Mouse (Mus musculus) MEL (cell line): ENCODE data around the gene Hexim2. TPM values are rescaled to one million over a fixed set of nuclear protein-coding genes. Genes with fewer than 3 reads are reported as not detected.
A peak's percentile ranks its signal among the peaks of the same experiment; 100 is the strongest.

Experiments
- DNase-seq: peaks from one replicate; pipeline ENCODE4 v3.0.0; 2011; ENCODE audit warnings: low read depth, low spot score
- H3K27ac ChIP-seq: 2 replicates; pipeline ENCODE4 v1.5.1; 2012; ENCODE audit warnings: low read depth, mild to moderate bottlenecking, control low read depth, low read length, moderate library complexity; ENCODE audit not compliant: control insufficient read depth
- H3K27me3 ChIP-seq, 2 experiments: fragments of 150-350 bp in 1 of 2; sonication (generic) in 1 of 2; 2 replicates each; pipeline ENCODE4 v1.6.1; 2012; ENCODE audit warnings: low read length in 2 of 2, mild to moderate bottlenecking in 2 of 2, improper control_type of control experiment in 1 of 2, moderate library complexity in 1 of 2; ENCODE audit not compliant: insufficient read depth in 2 of 2, control insufficient read depth in 1 of 2
- H3K36me3 ChIP-seq, 2 experiments: 2 replicates each; pipeline ENCODE4 v1.6.1; 2012 to 2014; ENCODE audit warnings: low read length in 2 of 2, improper control_type of control experiment in 1 of 2, inconsistent platforms in 1 of 2, mild to moderate bottlenecking in 1 of 2; ENCODE audit not compliant: insufficient read depth in 2 of 2, control insufficient read depth in 1 of 2
- H3K4me1 ChIP-seq, 2 experiments: fragments of 150-350 bp in 1 of 2; sonication (generic) in 1 of 2; 2 replicates each; pipeline ENCODE4 v1.6.1; 2012; ENCODE audit warnings: low read length in 2 of 2, improper control_type of control experiment in 1 of 2, mild to moderate bottlenecking in 1 of 2; ENCODE audit not compliant: insufficient read depth in 2 of 2, control insufficient read depth in 1 of 2
- H3K4me3 ChIP-seq, 2 experiments: fragments of 150-350 bp in 1 of 2; sonication (generic) in 1 of 2; 2 replicates each; pipeline ENCODE4 v1.5.1; 2012; ENCODE audit warnings: low read depth in 2 of 2, low read length in 2 of 2, mild to moderate bottlenecking in 2 of 2, moderate library complexity in 2 of 2, control low read depth in 1 of 2, improper control_type of control experiment in 1 of 2; ENCODE audit not compliant: control insufficient read depth in 1 of 2, insufficient read depth in 1 of 2
- H3K79me2 ChIP-seq: 2 replicates; pipeline ENCODE4 v1.6.1; 2012; ENCODE audit warnings: mild to moderate bottlenecking, low read length, moderate library complexity; ENCODE audit not compliant: control insufficient read depth, poor library complexity, insufficient read depth
- H3K9ac ChIP-seq: 2 replicates; pipeline ENCODE4 v1.6.1; 2012; ENCODE audit warnings: low read depth, mild to moderate bottlenecking, control low read depth, low read length, moderate library complexity; ENCODE audit not compliant: control insufficient read depth, poor library complexity, severe bottlenecking
- H3K9me3 ChIP-seq: fragments of 150-350 bp; sonication (generic); replicated peaks from 2 replicates; pipeline ENCODE4 v1.6.1; 2012; ENCODE audit warnings: mild to moderate bottlenecking, low read length, improper control_type of control experiment, moderate library complexity; ENCODE audit not compliant: insufficient read depth
- BHLHE40 ChIP-seq: IDR thresholded peaks from 2 replicates; pipeline ENCODE4 v1.6.1; 2012; ENCODE audit warnings: low read depth, mild to moderate bottlenecking, inconsistent platforms, low read length, improper control_type of control experiment, borderline replicate concordance
- CHD1 ChIP-seq: IDR thresholded peaks from 2 replicates; pipeline ENCODE4 v1.6.1; 2012; ENCODE audit warnings: low read depth, mild to moderate bottlenecking, inconsistent platforms, low read length, improper control_type of control experiment
- CHD2 ChIP-seq: IDR thresholded peaks from 2 replicates; pipeline ENCODE4 v1.6.1; 2011; ENCODE audit warnings: low read length, improper control_type of control experiment
- CTCF ChIP-seq, 3 experiments: IDR thresholded peaks in 2 of 3; conservative IDR thresholded peaks in 1 of 3; 2 replicates each; pipeline ENCODE4 v1.5.1; 2011 to 2012; ENCODE audit warnings: low read length in 3 of 3, low read depth in 2 of 3, mild to moderate bottlenecking in 2 of 3, improper control_type of control experiment in 1 of 3, inconsistent platforms in 1 of 3, mixed read lengths in 1 of 3, moderate library complexity in 1 of 3; ENCODE audit not compliant: control insufficient read depth in 1 of 3, insufficient read depth in 1 of 3, poor library complexity in 1 of 3, severe bottlenecking in 1 of 3
- E2F4 ChIP-seq: IDR thresholded peaks from 2 replicates; pipeline ENCODE4 v1.6.1; 2011; ENCODE audit warnings: low read depth, low read length, improper control_type of control experiment, borderline replicate concordance
- ELF1 ChIP-seq: IDR thresholded peaks from 2 replicates; pipeline ENCODE4 v1.6.1; 2014; ENCODE audit warnings: low read depth, mild to moderate bottlenecking, inconsistent platforms, low read length, improper control_type of control experiment, moderate library complexity
- EP300 ChIP-seq, 2 experiments: IDR thresholded peaks; 2 replicates each; pipeline ENCODE4 v1.6.1; 2011; ENCODE audit warnings: improper control_type of control experiment in 2 of 2, low read length in 2 of 2, low read depth in 1 of 2, mild to moderate bottlenecking in 1 of 2
- ETS1 ChIP-seq: IDR thresholded peaks from 2 replicates; pipeline ENCODE4 v1.6.1; 2012; ENCODE audit warnings: low read depth, mild to moderate bottlenecking, inconsistent platforms, low read length, improper control_type of control experiment, moderate library complexity
- GABPA ChIP-seq: IDR thresholded peaks from 2 replicates; pipeline ENCODE4 v1.6.1; 2012; ENCODE audit warnings: low read depth, mild to moderate bottlenecking, inconsistent platforms, low read length, improper control_type of control experiment, moderate library complexity
- GATA1 ChIP-seq: IDR thresholded peaks from 2 replicates; pipeline ENCODE4 v1.6.1; 2011; ENCODE audit warnings: low read depth, low read length, improper control_type of control experiment
- HCFC1 ChIP-seq: IDR thresholded peaks from 2 replicates; pipeline ENCODE4 v1.6.1; 2012; ENCODE audit warnings: low read depth, mild to moderate bottlenecking, inconsistent platforms, low read length, improper control_type of control experiment, moderate library complexity
- JUND ChIP-seq: IDR thresholded peaks from 2 replicates; pipeline ENCODE4 v1.6.1; 2011; ENCODE audit warnings: low read depth, mild to moderate bottlenecking, improper control_type of control experiment, low read length
- KAT2A ChIP-seq: conservative IDR thresholded peaks from 2 replicates; pipeline ENCODE4 v1.6.1; 2012; ENCODE audit warnings: low read depth, low read length, improper control_type of control experiment, inconsistent platforms
- MAFK ChIP-seq: IDR thresholded peaks from 2 replicates; pipeline ENCODE4 v1.6.1; 2011; ENCODE audit warnings: low read depth, mild to moderate bottlenecking, low read length, improper control_type of control experiment, borderline replicate concordance
- MAX ChIP-seq: IDR thresholded peaks from 2 replicates; pipeline ENCODE4 v1.6.1; 2011; ENCODE audit warnings: low read length, improper control_type of control experiment
- MAZ ChIP-seq: IDR thresholded peaks from 2 replicates; pipeline ENCODE4 v1.6.1; 2012; ENCODE audit warnings: low read depth, mild to moderate bottlenecking, inconsistent platforms, low read length, improper control_type of control experiment
- MEF2A ChIP-seq: IDR thresholded peaks from 2 replicates; pipeline ENCODE4 v1.6.1; 2014; ENCODE audit warnings: low read depth, mild to moderate bottlenecking, inconsistent platforms, low read length, improper control_type of control experiment; ENCODE audit not compliant: poor library complexity, insufficient replicate concordance, severe bottlenecking; ENCODE audit errors: extremely low read depth
- MXI1 ChIP-seq: IDR thresholded peaks from 2 replicates; pipeline ENCODE4 v1.6.1; 2011; ENCODE audit warnings: mild to moderate bottlenecking, low read depth, low read length, improper control_type of control experiment
- MYC ChIP-seq: IDR thresholded peaks from 2 replicates; pipeline ENCODE4 v1.6.1; 2011; ENCODE audit warnings: low read depth, mild to moderate bottlenecking, low read length, improper control_type of control experiment, moderate library complexity
- NELFE ChIP-seq: IDR thresholded peaks from 2 replicates; pipeline ENCODE4 v1.6.1; 2011; ENCODE audit warnings: low read depth, low read length, improper control_type of control experiment
- NRF1 ChIP-seq: IDR thresholded peaks from 2 replicates; pipeline ENCODE4 v1.6.1; 2014; ENCODE audit warnings: low read depth, mild to moderate bottlenecking, inconsistent platforms, low read length, improper control_type of control experiment, moderate library complexity; ENCODE audit not compliant: poor library complexity, insufficient read depth, severe bottlenecking
- POLR2A ChIP-seq, 2 experiments: IDR thresholded peaks; 2 replicates each; pipeline ENCODE4 v1.6.1; 2011 to 2012; ENCODE audit warnings: low read length in 2 of 2, mild to moderate bottlenecking in 2 of 2, control low read depth in 1 of 2, improper control_type of control experiment in 1 of 2, low read depth in 1 of 2, moderate library complexity in 1 of 2; ENCODE audit not compliant: control insufficient read depth in 1 of 2, insufficient read depth in 1 of 2, poor library complexity in 1 of 2
- POLR2AphosphoS2 ChIP-seq: IDR thresholded peaks from 2 replicates; pipeline ENCODE4 v1.6.1; 2011; ENCODE audit warnings: low read length, improper control_type of control experiment
- POLR2AphosphoS5 ChIP-seq: IDR thresholded peaks from 2 replicates; pipeline ENCODE4 v1.6.1; 2012; ENCODE audit warnings: low read depth, borderline replicate concordance, mild to moderate bottlenecking, inconsistent platforms, low read length, moderate library complexity, mixed read lengths
- RAD21 ChIP-seq: IDR thresholded peaks from 2 replicates; pipeline ENCODE4 v1.6.1; 2011; ENCODE audit warnings: mild to moderate bottlenecking, low read depth, low read length, improper control_type of control experiment
- SMC3 ChIP-seq: IDR thresholded peaks from 2 replicates; pipeline ENCODE4 v1.6.1; 2011; ENCODE audit warnings: low read depth, low read length, improper control_type of control experiment
- TAL1 ChIP-seq: IDR thresholded peaks from 2 replicates; pipeline ENCODE4 v1.6.1; 2012; ENCODE audit warnings: mild to moderate bottlenecking, inconsistent platforms, low read length, moderate library complexity, mixed read lengths
- TBP ChIP-seq: IDR thresholded peaks from 2 replicates; pipeline ENCODE4 v1.8.0; 2011; ENCODE audit warnings: low read depth, low read length, improper control_type of control experiment
- TCF12 ChIP-seq: IDR thresholded peaks from 2 replicates; pipeline ENCODE4 v1.6.1; 2014; ENCODE audit warnings: low read depth, mild to moderate bottlenecking, inconsistent platforms, low read length, improper control_type of control experiment, moderate library complexity
- USF1 ChIP-seq: IDR thresholded peaks from 2 replicates; pipeline ENCODE4 v1.6.1; 2014; ENCODE audit warnings: low read depth, mild to moderate bottlenecking, inconsistent platforms, low read length, improper control_type of control experiment, moderate library complexity
- USF2 ChIP-seq, 2 experiments: IDR thresholded peaks; 2 replicates each; pipeline ENCODE4 v1.6.1; 2011 to 2012; ENCODE audit warnings: improper control_type of control experiment in 2 of 2, low read length in 2 of 2, borderline replicate concordance in 1 of 2, inconsistent platforms in 1 of 2, low read depth in 1 of 2, mild to moderate bottlenecking in 1 of 2; ENCODE audit not compliant: insufficient read depth in 1 of 2
- ZC3H11A ChIP-seq: IDR thresholded peaks from 2 replicates; pipeline ENCODE4 v1.6.1; 2012; ENCODE audit warnings: low read depth, mild to moderate bottlenecking, inconsistent platforms, low read length, improper control_type of control experiment
- ZKSCAN1 ChIP-seq: IDR thresholded peaks from 2 replicates; pipeline ENCODE4 v1.6.1; 2012; ENCODE audit warnings: low read depth, mild to moderate bottlenecking, inconsistent platforms, low read length, improper control_type of control experiment, moderate library complexity
- ZMIZ1 ChIP-seq: IDR thresholded peaks from 2 replicates; pipeline ENCODE4 v1.6.1; 2012; ENCODE audit warnings: low read depth, mild to moderate bottlenecking, inconsistent platforms, low read length, improper control_type of control experiment, moderate library complexity
- ZNF384 ChIP-seq: IDR thresholded peaks from 2 replicates; pipeline ENCODE4 v1.6.1; 2012; ENCODE audit warnings: low read depth, mild to moderate bottlenecking, inconsistent platforms, low read length, improper control_type of control experiment
- polyA plus RNA-seq, 2 experiments: library from polyadenylated mRNA; stranded (reverse) in 1 of 2; unstranded in 1 of 2; fragments of >175 nt in 1 of 2; fragments of >200 nt in 1 of 2; gene quantifications; 2 replicates each; pipeline versions ENCODE4 v1.2.1 to v1.2.4; 2012; ENCODE audit warnings: low replicate concordance in 2 of 2, low read depth in 1 of 2; ENCODE audit not compliant: insufficient read length in 2 of 2, insufficient read depth in 1 of 2, missing spikeins in 1 of 2
- total RNA-seq: library from RNA; depleted of rRNA; stranded (reverse); fragments of 300-350 nt; gene quantifications from 2 replicates; pipeline ENCODE4 v1.2.3, GENCODE M21; 2012

Hexim2 gene
- total and polyA plus RNA-seq, 3 experiments = 12.3 to 12.5 TPM; not detected in 1

- peak overlapping the region; percentile 39 for H3K27ac ChIP-seq
- no peak; a peak in 1 of 4 replicates for TF ChIP-seq EP300 (IDR thresholded peaks at IDR 0.05; ENCODE audit: low read depth in 1 of 2, low read length in 2 of 2)
- TF ChIP-seq KAT2A = no peak
- TF ChIP-seq MEF2A = no peak
- TF ChIP-seq CHD2 = no peak
- peak; percentile 58; the same call in 1 of the 2 replicates for TF ChIP-seq ZMIZ1
- peak; percentile 75 for TF ChIP-seq MYC
- peak in 1 of 3 experiments; percentile 2; a peak in 1 of 6 replicates for TF ChIP-seq CTCF (IDR thresholded peaks at IDR 0.05 in 2 of 3, conservative IDR thresholded peaks at IDR 0.05 in 1 of 3; ENCODE audit: control insufficient read depth in 1 of 3, insufficient read depth in 1 of 3, low read depth in 2 of 3, low read length in 3 of 3, poor library complexity in 1 of 3, severe bottlenecking in 1 of 3)
- no peak for TF ChIP-seq ZKSCAN1
- TF ChIP-seq ELF1 = no peak
- peak; percentile 19; the same call in 1 of the 2 replicates for TF ChIP-seq JUND
- TF ChIP-seq USF2 (IDR thresholded peaks at IDR 0.05; ENCODE audit: borderline replicate concordance in 1 of 2, insufficient read depth in 1 of 2, low read depth in 1 of 2, low read length in 2 of 2) = no peak
- TF ChIP-seq RAD21 = no peak
- TF ChIP-seq BHLHE40 = peak; percentile 36; the same call in 1 of the 2 replicates
- TF ChIP-seq ETS1 = peak; percentile 30; the same call in 1 of the 2 replicates
- no peak for TF ChIP-seq E2F4
- TF ChIP-seq TCF12 = 0 out of 2 replicates have a peak, but pooled peaks have one; percentile 23
- peak in 1 of 2 experiments; percentile 10; a peak in 1 of 4 replicates for TF ChIP-seq POLR2A (IDR thresholded peaks at IDR 0.05; ENCODE audit: control insufficient read depth in 1 of 2, insufficient read depth in 1 of 2, low read depth in 1 of 2, low read length in 2 of 2, poor library complexity in 1 of 2)
- peak; percentile 18 for TF ChIP-seq NELFE
- no peak for TF ChIP-seq SMC3
- TF ChIP-seq ZNF384 = 0 out of 2 replicates have a peak, but pooled peaks have one; percentile 8
- no peak for TF ChIP-seq POLR2AphosphoS2
- peak; percentile 41; the same call in 1 of the 2 replicates for TF ChIP-seq NRF1
- no peak for TF ChIP-seq TAL1
- TF ChIP-seq POLR2AphosphoS5 = no peak
- TF ChIP-seq HCFC1 = peak; percentile 77
- 0 out of 2 replicates have a peak, but pooled peaks have one; percentile 36 for TF ChIP-seq GABPA
- TF ChIP-seq MAFK = no peak
- peak; percentile 82 for TF ChIP-seq MXI1
- no peak for TF ChIP-seq CHD1
- TF ChIP-seq USF1 = peak; percentile 32; the same call in 1 of the 2 replicates
- TF ChIP-seq ZC3H11A = no peak
- peak; percentile 36; the same call in 1 of the 2 replicates for TF ChIP-seq GATA1
- peak; percentile 60; the same call in 1 of the 2 replicates for TF ChIP-seq TBP
- TF ChIP-seq MAZ = no peak
- TF ChIP-seq MAX = peak; percentile 91
These were observed 30.2 kb upstream of the Hexim2 start for GRCm38 (mm10) chr11:103101866-103102501.

More at GRCm38 (mm10) chr11:103101866-103102501, 30.2 kb upstream of the Hexim2 start:
- peaks cover 9 to 20% of the 10 kb centered on the region in 2 experiments for H3K4me1 ChIP-seq
- H3K4me3 ChIP-seq = peak overlapping the region; percentile 55 to 80
- no peaks in the 10 kb centered on the region for H3K27me3 ChIP-seq
- H3K36me3 ChIP-seq = peaks cover 0 to 9% of the 10 kb centered on the region in 2 experiments; a peak in 2 of 4 replicates
- DNase-seq = peak; percentile 91
- H3K79me2 ChIP-seq = no peaks in the 10 kb centered on the region; the same call in 1 of the 2 replicates
- H3K9ac ChIP-seq = peak overlapping the region; percentile 63
- no peaks in the 10 kb centered on the region for H3K9me3 ChIP-seq
